Mouse (Mus musculus) E14TG2a.4 (cell line): ENCODE measurements at regions not wholly inside any gene's neighbourhood (a gene's known extent, or its start where the extent isn't known, plus 50 kb on each side); places are given as distances from the start of the nearest gene placed in this dataset.

ENCODE experiments used
- CTCF ChIP-seq: conservative IDR thresholded peaks from 2 replicates; pipeline ENCODE4 v1.5.1; 2014; ENCODE audit warnings: low read length
- POU5F1 ChIP-seq: IDR thresholded peaks from 2 replicates; pipeline ENCODE4 v1.6.1; 2014; ENCODE audit warnings: low read length, borderline replicate concordance

DNA sequence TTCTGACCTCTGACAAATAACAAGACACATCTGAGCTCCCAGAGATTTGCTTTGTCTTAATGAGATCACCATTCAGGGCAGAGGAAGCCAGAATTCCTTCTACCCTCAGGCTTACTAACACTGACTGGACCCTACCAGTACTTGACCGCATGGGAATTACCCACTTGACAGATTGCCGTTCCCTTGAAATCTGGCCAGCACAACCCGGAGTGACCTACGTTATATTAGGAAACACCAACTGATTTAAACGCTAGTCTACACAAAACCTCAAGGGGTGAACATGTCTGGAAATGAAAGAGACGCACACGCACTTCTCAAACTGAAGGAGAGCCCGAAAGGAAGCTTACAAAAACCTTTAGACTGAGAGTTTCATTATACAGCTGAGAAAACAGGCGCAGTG, 69.8 kb upstream of the Foxn2 start:
- no peak for TF ChIP-seq POU5F1
- no peak for TF ChIP-seq CTCF
